Mouse (Mus musculus) liver, postnatal 0 days (tissue): ENCODE results near the gene Slc7a6os.

Experiments
- CTCF ChIP-seq: sonication (generic); IDR thresholded peaks from 2 replicates; pipeline ENCODE4 v1.5.1; 2016; ENCODE audit warnings: antibody characterized with exemption, low read depth
- EP300 ChIP-seq: IDR thresholded peaks from 2 replicates; pipeline ENCODE4 v1.6.1; 2016; ENCODE audit warnings: antibody characterized with exemption, low read depth, mild to moderate bottlenecking

- TF ChIP-seq CTCF (no peak), EP300 (no peak)
Observed at GRCm38 (mm10) chr8:106157419-106157818, 53.3 kb downstream of the Slc7a6os start.
